Mouse (Mus musculus): Measurements from ENCODE around the gene Mogat1. TPM values are rescaled to one million over a fixed set of nuclear protein-coding genes. Genes with fewer than 3 reads are reported as not detected.
"Not testable (repeated sequence)": the region's sequence is repeated elsewhere in the genome, so short reads cannot be mapped to it uniquely, and the experiment has no call there.

Gene Mogat1
- polyA plus RNA-seq, 2 experiments from 2014 or later, result not detected

DNA sequence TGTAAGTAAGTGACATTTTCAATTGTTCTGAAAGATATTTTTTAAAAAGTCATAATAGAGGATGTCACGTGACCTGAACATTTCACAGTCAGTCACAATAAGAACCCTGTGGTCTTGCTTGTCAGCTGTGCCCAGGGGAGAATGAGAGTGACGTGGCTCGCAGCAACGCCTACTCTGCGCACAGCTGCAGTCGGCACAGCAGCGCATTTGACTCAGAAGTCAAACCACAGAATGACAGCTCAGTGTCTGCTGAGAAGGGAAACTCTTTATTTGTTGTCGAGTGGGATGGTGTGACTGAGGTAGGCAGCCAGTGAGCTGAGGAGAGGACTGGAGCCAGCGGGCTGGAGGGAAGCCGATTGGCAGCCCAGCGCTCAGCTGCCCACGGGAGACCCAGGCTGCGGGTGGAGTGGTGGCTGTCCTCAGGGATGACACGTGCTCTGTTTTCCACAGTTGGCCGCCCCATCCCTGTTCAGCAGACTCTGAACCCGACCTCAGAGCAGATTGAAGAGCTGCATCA is 26.8 kb downstream of the Mogat1 start:
- peak; percentile 94 for ATAC-seq

DNA sequence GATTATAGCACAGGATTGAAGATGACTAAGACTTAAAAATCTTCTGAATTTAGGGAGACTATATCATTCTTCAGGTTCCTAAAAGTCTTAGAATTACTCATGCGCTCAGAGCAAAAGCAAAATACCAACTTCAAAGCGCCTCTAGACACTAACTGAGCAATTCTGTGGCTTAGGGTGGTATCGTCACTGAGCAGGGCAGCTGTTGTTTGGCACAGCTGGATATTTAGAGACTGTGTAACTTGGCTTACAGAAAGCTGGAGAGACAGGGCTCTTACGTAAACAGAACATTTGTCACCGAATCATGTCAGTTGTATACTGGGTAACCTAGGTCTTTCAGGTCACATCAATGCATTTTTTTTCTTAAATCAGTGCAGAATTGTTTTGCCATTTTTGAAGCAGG is 27.6 kb downstream of the Mogat1 start:
- ATAC-seq, result peak; percentile 21

DNA sequence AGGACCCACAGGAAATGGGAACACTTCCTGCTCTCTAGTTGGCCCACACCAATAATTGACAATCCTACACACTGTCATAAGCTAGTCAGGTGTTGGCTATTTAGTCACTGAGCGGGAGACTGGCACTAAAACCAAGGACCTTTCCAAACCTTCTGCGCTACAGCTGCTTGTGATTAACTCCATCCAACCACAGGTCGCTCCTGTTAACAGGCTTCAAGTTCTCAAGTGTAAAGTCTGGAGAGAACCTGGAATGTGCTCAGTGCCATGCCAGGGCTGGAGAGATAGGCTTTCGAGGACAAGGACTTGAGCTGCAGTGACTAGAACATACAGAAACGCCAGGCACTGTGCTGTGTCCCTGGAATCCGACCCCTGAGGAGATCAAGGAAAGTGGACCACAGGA is 28.4 kb downstream of the Mogat1 start:
- ATAC-seq, result no peak

DNA sequence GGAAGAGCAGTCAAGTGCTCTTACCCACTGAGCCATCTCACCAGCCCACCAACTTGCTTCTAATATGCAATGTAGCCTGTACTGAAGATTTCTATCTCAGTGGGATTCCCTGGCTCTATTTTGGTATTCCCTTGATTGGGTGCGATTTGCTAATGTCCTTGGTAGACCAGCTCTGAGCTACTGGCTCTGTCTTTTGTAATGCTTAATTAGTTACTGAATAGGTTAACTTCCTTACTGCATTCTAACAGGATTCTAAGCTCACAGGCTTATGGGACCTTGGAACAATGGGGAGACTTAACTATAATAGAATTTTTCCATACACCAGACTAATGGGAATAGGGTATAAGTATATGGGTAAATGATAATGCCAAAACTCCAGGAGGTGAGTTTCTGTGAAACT is 32.8 kb downstream of the Mogat1 start:
- not testable (repeated sequence) for ATAC-seq

DNA sequence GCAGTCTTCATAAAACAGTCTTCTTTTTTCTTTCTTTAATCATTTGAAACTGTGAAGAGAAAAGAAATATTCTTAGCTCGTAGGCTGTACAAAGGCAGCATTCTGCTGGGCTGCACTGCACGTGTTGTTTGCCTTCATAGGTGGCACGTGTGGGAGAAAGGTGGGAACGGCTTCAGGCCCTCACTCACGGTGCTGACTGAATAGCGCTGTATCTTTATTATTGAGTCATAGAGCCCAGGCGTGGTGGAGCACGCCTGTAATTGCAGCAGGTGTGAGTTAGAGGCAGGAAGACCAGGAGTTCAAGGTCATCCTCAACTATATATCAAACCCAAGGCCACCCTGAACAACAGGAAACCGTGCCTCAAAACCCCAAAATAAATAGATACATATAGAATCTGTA is 35.5 kb downstream of the Mogat1 start:
- no peak for ATAC-seq

DNA sequence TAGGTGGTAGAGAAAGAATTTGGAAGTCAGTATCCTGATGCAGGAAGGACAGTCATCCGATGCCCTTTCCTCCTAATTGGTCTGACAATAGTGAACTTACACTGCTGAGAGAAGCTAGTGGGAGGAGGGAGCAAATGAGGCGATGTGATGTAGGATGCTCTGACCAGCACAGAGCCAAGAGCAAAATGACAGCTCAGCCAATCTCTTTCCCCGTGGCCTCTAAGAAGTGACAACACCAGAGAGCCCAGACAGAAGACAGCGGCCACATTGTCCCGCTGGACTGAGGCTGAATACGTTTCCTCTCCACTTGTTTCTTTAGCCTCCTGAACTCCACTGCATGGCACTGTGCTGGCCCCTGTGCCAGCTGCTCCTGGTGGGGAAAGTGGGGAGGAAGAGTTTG is 38.2 kb downstream of the Mogat1 start:
- ATAC-seq, result no peak

DNA sequence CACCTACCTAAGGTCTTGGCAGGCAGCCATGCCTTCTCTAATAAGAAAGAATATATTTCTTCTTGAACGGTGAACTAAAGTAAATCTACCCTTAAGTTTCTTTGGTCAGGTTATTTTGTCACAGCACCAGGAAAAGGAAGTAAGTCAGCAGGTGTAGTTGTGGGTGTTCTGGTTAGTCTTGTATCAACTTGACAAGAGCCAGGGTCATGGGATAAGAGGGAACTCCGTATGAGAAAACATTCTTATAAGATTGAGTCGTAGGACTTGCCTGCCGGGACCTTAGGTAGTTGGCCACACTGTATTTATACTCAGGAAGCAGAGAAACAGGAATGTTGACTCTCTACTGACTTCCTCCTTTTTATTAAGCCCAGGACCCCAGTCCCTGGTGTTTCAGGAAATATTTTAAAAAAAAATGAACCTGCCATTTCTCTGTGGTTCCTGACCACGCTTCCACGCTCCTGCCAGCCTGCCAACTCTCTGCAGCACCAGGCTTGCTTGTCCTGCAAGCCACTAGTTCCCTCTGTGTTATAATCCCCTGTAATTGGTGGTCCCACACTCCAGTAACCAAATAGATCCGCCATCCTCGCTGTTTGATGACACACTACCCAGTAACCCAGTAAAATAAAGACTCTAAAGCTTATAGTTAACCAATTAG is 43.3 kb downstream of the Mogat1 start:
- no peak for ATAC-seq

DNA sequence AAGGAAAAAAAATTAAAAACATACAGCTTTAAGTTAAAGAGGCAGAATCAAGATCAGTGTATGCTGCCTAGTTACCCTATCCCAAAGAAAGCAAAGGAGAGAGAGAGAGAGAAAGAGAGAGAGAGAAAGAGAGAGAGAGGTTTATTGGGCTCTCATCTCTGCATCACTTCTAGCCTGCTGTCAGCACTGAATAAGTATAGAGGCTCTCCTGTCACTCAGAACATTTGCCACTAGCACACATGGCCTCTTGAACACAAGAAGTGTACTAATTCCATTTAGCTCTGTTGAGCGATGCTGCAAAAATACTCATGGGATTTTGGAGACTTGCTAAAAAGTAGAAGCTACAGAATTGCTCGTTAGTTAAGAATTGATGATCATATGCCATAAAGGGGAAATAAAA is 56.2 kb downstream of the Mogat1 start:
- ATAC-seq, result no peak

DNA sequence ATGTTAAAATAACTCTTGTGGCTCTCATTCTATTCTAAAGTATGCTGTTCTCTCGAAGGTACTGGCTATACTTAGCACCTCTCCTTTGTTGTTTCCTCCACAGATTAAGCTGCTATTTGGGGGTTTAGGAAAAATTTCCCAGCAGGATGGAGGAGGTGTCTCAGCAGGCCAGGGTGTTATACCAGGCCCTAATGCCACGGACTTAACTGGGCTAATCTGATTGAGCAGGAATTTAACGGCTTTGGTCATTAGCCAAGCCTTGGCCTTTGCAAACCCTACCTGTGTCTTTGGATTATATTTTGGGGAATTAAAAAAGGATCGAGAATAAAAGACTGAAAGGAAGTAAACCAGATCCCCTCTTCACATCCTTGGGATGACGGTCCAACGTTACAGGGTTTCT is 56.6 kb downstream of the Mogat1 start:
- ATAC-seq, result no peak

DNA sequence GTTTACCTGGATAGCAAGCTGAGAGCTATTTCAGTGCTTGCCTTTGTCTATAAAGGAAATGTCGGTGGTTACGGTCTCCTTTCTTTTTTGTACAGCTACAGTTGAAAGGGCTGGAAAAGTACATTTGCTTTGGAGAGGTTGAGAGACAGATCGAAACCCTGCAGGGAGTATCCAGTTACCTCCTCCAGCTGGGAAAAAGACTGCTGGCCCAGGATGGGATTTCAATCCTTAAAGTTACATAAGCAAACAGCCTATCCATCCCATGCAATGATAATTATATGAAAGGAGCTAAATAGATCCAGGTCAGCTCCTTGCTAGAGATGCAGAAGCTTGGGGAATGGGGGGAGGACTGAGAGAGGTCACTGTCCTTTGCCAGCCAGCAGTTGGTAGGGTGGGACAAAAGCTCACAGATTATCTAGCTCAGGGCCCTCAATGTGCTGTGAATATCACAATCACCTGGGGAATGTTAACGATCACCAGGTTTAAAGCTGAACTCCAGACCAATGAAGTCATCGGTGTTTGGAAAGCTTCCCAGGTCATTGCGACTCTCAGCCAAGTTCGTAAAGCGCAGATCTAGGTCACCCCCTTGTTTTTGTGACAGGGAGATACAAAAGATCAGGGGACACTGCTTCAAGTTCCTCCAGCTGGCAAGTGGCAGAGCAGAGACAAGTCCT is 57.2 kb downstream of the Mogat1 start:
- ATAC-seq, result no peak

DNA sequence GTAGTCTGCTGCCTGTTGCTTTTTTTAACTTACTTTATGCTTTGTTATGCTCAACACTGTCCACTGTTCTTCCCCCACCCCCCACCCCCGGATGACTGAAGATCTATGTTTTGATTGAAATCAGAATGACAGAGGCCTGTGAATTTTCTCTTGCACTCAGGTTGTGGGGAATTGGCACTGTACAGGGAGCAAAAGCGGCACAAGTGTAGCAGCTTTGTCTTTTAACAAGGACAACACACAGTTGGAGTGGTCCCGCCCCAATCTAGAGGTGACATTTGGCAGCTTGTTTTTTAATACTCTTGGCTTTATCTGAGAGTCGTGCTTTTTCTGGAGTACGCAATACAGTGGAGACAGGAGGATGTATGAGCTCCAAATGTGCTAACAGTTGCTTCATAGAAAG is 58.8 kb downstream of the Mogat1 start:
- no peak for ATAC-seq

DNA sequence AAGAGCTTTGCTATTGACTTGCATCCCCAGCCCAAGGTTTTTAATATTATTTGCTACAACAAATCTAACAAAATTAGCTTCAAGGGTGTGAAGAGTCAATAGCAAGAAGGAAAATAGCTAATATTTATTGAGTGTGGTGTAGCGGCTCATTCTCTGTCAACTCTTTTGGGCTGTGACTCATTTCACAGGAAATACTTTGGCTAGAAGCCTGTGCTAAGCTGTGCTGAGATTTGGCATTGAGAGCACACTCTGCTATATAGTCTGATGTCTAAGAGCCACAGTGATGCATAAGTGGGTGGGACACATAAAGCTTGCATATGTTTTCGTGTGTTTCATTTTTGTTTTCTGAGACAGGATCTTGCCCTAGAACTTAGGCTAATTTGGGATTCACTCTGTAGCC is 74.3 kb downstream of the Mogat1 start:
- no peak for ATAC-seq

DNA sequence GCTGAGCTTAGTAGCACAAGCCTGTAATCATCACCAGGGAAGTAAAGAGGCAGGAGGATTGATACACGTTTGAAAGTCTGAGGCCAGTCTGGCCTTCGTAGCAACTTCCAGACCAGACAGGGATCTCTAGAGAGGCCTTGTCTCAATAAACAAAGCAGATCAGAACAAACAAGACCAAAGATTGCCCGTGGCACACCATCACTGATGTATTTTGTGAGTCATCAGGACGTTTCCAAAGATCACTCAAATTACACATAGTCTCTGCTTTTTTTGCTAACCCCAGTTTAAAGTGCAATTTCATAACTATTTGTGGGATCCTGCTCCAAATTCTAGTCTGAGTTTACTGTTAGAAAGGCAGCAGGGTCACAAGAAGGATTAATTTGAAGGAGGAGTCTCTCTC is 76.2 kb downstream of the Mogat1 start:
- ATAC-seq, result no peak

Other genes with a start within 250 kb of the Mogat1 start
- under 1 TPM; 0.52 to 0.69 TPM for gene Sgpp2, start 200.6 kb upstream of the Mogat1 start, polyA plus RNA-seq (2017; shearing (Covaris generic))
- 10 to 100 TPM; 65.2 to 75.3 TPM for gene Farsb, start 22.1 kb upstream of the Mogat1 start, polyA plus RNA-seq (2017; shearing (Covaris generic))
- not detected for gene BC035947, start 1.2 kb downstream of the Mogat1 start, polyA plus RNA-seq (2017; shearing (Covaris generic))
- 1 to 10 TPM; 2.6 to 5.3 TPM for gene Acsl3, start 146.8 kb downstream of the Mogat1 start, polyA plus RNA-seq (2017; shearing (Covaris generic))
- gene Utp14b, start 147.0 kb downstream of the Mogat1 start, polyA plus RNA-seq (2017; shearing (Covaris generic)), result under 1 TPM; 0.68 to 0.70 TPM

All from activated CD4-positive, CD25-positive, alpha-beta regulatory T cell, adult 4 months (primary cell).